ENCODE assay signal across 8 mouse cellular contexts in the genomic region with DNA sequence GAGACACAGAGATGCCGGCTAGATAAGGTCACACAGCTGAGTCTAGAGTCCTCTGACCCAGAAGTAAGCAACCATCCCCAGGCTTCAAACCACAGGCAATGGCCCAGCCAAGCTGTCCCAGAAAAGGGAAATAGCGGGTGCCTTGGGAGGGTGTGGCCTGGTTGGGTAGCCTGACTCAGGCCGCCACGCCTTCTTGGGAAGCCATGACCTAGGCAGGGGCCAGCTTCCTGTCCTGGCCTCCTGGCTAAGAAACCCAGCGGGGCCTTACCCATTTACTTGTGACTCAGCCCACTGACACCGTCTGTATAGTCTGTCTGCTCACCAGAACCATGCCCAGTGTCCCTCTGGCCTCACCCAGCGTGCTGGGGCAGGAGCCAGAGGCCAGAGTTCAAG. TPM values are rescaled to one million over a fixed set of nuclear protein-coding genes. Genes with fewer than 3 reads are reported as not detected.
DNase-seq lines count a peak whose midpoint lies in the region; ATAC-seq and TF ChIP-seq lines count a peak whose summit lies in the region.

No protein-coding gene starts in this region.

- H3K4me3 ChIP-seq in forebrain, embryonic 10.5 days: peak overlapping the region; percentile 88
- H3K4me3 ChIP-seq in forebrain, embryonic 15.5 days: no peak overlapping the region
- H3K4me3 ChIP-seq in brown adipose tissue, adult 24 weeks (ENCODE audit: insufficient read depth, low read depth, low read length): peak overlapping the region; percentile 82
- peak overlapping the region; percentile 70 for H3K4me3 ChIP-seq in kidney, adult 2 months (ENCODE audit: insufficient read depth, low read depth, low read length)
- H3K4me3 ChIP-seq in lung, embryonic 16.5 days (ENCODE audit: low read length): peak overlapping the region; percentile 53

- H3K4me1 ChIP-seq in forebrain, embryonic 10.5 days: peaks cover 51% of the 10 kb centered on the region
- H3K4me1 ChIP-seq in forebrain, embryonic 15.5 days: peaks cover 45% of the 10 kb centered on the region
- peaks cover 13% of the 10 kb centered on the region for H3K4me1 ChIP-seq in brown adipose tissue, adult 24 weeks (ENCODE audit: control insufficient read depth, insufficient read depth, insufficient read length, low read length)
- peaks cover 13% of the 10 kb centered on the region; the same call in 1 of the 2 replicates for H3K4me1 ChIP-seq in kidney, adult 2 months (ENCODE audit: control insufficient read depth, insufficient read depth, low read length)
- H3K4me1 ChIP-seq in lung, embryonic 16.5 days (replicated peaks; ENCODE audit: control insufficient read depth, insufficient read depth, low read length): peaks cover 42% of the 10 kb centered on the region

- H3K27me3 ChIP-seq in forebrain, embryonic 10.5 days (ENCODE audit: poor library complexity, severe bottlenecking): peaks cover 17% of the 10 kb centered on the region
- no peaks in the 10 kb centered on the region for H3K27me3 ChIP-seq in forebrain, embryonic 15.5 days
- H3K27me3 ChIP-seq in kidney, adult 2 months (replicated peaks; ENCODE audit: control insufficient read depth, insufficient read depth, low read length): no peaks in the 10 kb centered on the region
- no peaks in the 10 kb centered on the region for H3K27me3 ChIP-seq in lung, embryonic 16.5 days (ENCODE audit: control insufficient read depth, insufficient read depth, low read depth, low read length)

- no peak for TF ChIP-seq POLR2A in kidney, adult 2 months (IDR thresholded peaks at IDR 0.05; ENCODE audit: low read depth, low read length)

- H3K27ac ChIP-seq in forebrain, embryonic 10.5 days: peak overlapping the region; percentile 76
- H3K27ac ChIP-seq in forebrain, embryonic 15.5 days (replicated peaks): no peak overlapping the region
- H3K27ac ChIP-seq in brown adipose tissue, adult 24 weeks (replicated peaks; ENCODE audit: low read depth, low read length): peak overlapping the region; percentile 94
- peak overlapping the region; percentile 88 for H3K27ac ChIP-seq in kidney, adult 2 months (ENCODE audit: insufficient read depth, low read depth, low read length)
- peak overlapping the region; percentile 81 for H3K27ac ChIP-seq in lung, embryonic 16.5 days (ENCODE audit: low read length)

- WGBS in forebrain, embryonic 10.5 days: 73% methylated on average over 7 of the region's 7 CpGs
- WGBS in forebrain, embryonic 15.5 days: 86% methylated on average over 7 of the region's 7 CpGs
- WGBS in kidney, adult 2 months: 37% methylated on average over 7 of the region's 7 CpGs
- WGBS in lung, embryonic 16.5 days: 68% methylated on average over 7 of the region's 7 CpGs

- no peak for TF ChIP-seq CTCF in kidney, adult 2 months (conservative IDR thresholded peaks at IDR 0.05; ENCODE audit: insufficient read depth, insufficient read length, low read depth, low read length)

- DNase-seq in forebrain, embryonic 10.5 days (ENCODE audit: extremely low spot score, low spot score): no peak
- peak; percentile 90 for DNase-seq in heart, adult 8-10 months (ENCODE audit: low spot score)
- peak; percentile 88 for DNase-seq in kidney, adult 2 months
- DNase-seq in spleen, postnatal 4 days (ENCODE audit: low spot score in 2 of 2): peak; percentile 86 to 90
- DNase-seq in left cerebral cortex, adult 9 months (ENCODE audit: low spot score in 2 of 2): no peak

- no peak overlapping the region for H3K4me2 ChIP-seq in forebrain, embryonic 15.5 days (replicated peaks)
- H3K4me2 ChIP-seq in lung, embryonic 16.5 days (ENCODE audit: low read depth, low read length): peak overlapping the region; percentile 63

- ATAC-seq in forebrain, embryonic 15.5 days (replicated peaks): no peak
- ATAC-seq in lung, embryonic 16.5 days (ENCODE audit: low read depth): peak; percentile 5; the same call in 1 of the 2 replicates

- no peak overlapping the region for H3K9ac ChIP-seq in forebrain, embryonic 15.5 days (replicated peaks)
- H3K9ac ChIP-seq in lung, embryonic 16.5 days (ENCODE audit: low read length): peak overlapping the region; percentile 79

- no peaks in the 10 kb centered on the region for H3K9me3 ChIP-seq in forebrain, embryonic 10.5 days
- no peaks in the 10 kb centered on the region for H3K9me3 ChIP-seq in forebrain, embryonic 15.5 days
- H3K9me3 ChIP-seq in lung, embryonic 16.5 days (ENCODE audit: control insufficient read depth, low read length): no peaks in the 10 kb centered on the region

- peaks cover 71% of the 10 kb centered on the region for H3K36me3 ChIP-seq in forebrain, embryonic 10.5 days (replicated peaks)
- H3K36me3 ChIP-seq in forebrain, embryonic 15.5 days: peaks cover 53% of the 10 kb centered on the region
- no peaks in the 10 kb centered on the region for H3K36me3 ChIP-seq in kidney, adult 2 months (ENCODE audit: control insufficient read depth, insufficient read depth, low read length)
- H3K36me3 ChIP-seq in lung, embryonic 16.5 days (ENCODE audit: control insufficient read depth, insufficient read depth, low read length): peaks cover 18% of the 10 kb centered on the region

RNA-seq across cellular contexts. Expression of a gene that starts 1.6 kb away (rescaled TPM):
- 6.6 and 8.4 TPM in 2 replicates for polyA plus RNA-seq in forebrain, embryonic 10.5 days (2016; fragmentation: Nextera tagmentation; extraction: Ambion mirVana)
- 11.1 and 13.3 TPM in 2 replicates for polyA plus RNA-seq in forebrain, embryonic 15.5 days (2015; fragmentation: Nextera tagmentation; extraction: Ambion mirVana)
- 45.3 and 47.1 TPM in 2 replicates for polyA plus RNA-seq in brown adipose tissue, adult 24 weeks (2012; ENCODE audit: insufficient read depth, insufficient read length, missing spikeins)
- total RNA-seq in heart, adult 8-10 months (2022): 100 to 1,000 TPM; 145 to 158 (median 149) TPM
- 19.3 and 20.1 TPM in 2 replicates for polyA plus RNA-seq in kidney, adult 2 months (2012; rRNA removed)
- polyA plus RNA-seq in lung, embryonic 16.5 days (2015; fragmentation: Nextera tagmentation; extraction: Ambion mirVana): 25.3 and 25.9 TPM in 2 replicates

RNA-seq across cellular contexts. Expression of a gene that starts 4.9 kb away (rescaled TPM):
- 120 and 127 TPM in 2 replicates for polyA plus RNA-seq in forebrain, embryonic 10.5 days (2016; fragmentation: Nextera tagmentation; extraction: Ambion mirVana)
- polyA plus RNA-seq in forebrain, embryonic 15.5 days (2015; fragmentation: Nextera tagmentation; extraction: Ambion mirVana): 190 and 200 TPM in 2 replicates
- polyA plus RNA-seq in brown adipose tissue, adult 24 weeks (2012; ENCODE audit: insufficient read depth, insufficient read length, missing spikeins): 55.7 and 58.4 TPM in 2 replicates
- total RNA-seq in heart, adult 8-10 months (2022): 10 to 100 TPM; 22.8 to 26.9 (median 24.2) TPM
- 93.8 and 122 TPM in 2 replicates for polyA plus RNA-seq in kidney, adult 2 months (2012; rRNA removed)
- polyA plus RNA-seq in lung, embryonic 16.5 days (2015; fragmentation: Nextera tagmentation; extraction: Ambion mirVana): 89.1 and 92.9 TPM in 2 replicates

RNA-seq across cellular contexts. Expression of a gene that starts 16.2 kb away (rescaled TPM):
- polyA plus RNA-seq in forebrain, embryonic 10.5 days (2016; fragmentation: Nextera tagmentation; extraction: Ambion mirVana): 2.6 and 4.9 TPM in 2 replicates
- polyA plus RNA-seq in forebrain, embryonic 15.5 days (2015; fragmentation: Nextera tagmentation; extraction: Ambion mirVana): 10.6 and 14.3 TPM in 2 replicates
- polyA plus RNA-seq in brown adipose tissue, adult 24 weeks (2012; ENCODE audit: insufficient read depth, insufficient read length, missing spikeins): 59.4 and 101 TPM in 2 replicates
- total RNA-seq in heart, adult 8-10 months (2022): 10 to 100 TPM; 28.2 to 33.1 (median 31.7) TPM
- polyA plus RNA-seq in kidney, adult 2 months (2012; rRNA removed): 52.8 and 61.8 TPM in 2 replicates
- 52.3 and 61.9 TPM in 2 replicates for polyA plus RNA-seq in lung, embryonic 16.5 days (2015; fragmentation: Nextera tagmentation; extraction: Ambion mirVana)

RNA-seq across cellular contexts. Expression of a gene that starts 20.4 kb away (rescaled TPM):
- polyA plus RNA-seq in forebrain, embryonic 10.5 days (2016; fragmentation: Nextera tagmentation; extraction: Ambion mirVana): 0.19 TPM in 1 of 2 replicates, not detected in the other
- 0.33 TPM in 1 of 2 replicates, not detected in the other for polyA plus RNA-seq in forebrain, embryonic 15.5 days (2015; fragmentation: Nextera tagmentation; extraction: Ambion mirVana)
- polyA plus RNA-seq in brown adipose tissue, adult 24 weeks (2012; ENCODE audit: insufficient read depth, insufficient read length, missing spikeins): not detected in 2 replicates
- not detected for total RNA-seq in heart, adult 8-10 months (2022)
- polyA plus RNA-seq in kidney, adult 2 months (2012; rRNA removed): 0.08 and 0.13 TPM in 2 replicates
- polyA plus RNA-seq in lung, embryonic 16.5 days (2015; fragmentation: Nextera tagmentation; extraction: Ambion mirVana): 0.36 and 0.50 TPM in 2 replicates

RNA-seq across cellular contexts. Expression of a gene that starts 35.8 kb away (rescaled TPM):
- 26.8 and 27.1 TPM in 2 replicates for polyA plus RNA-seq in forebrain, embryonic 10.5 days (2016; fragmentation: Nextera tagmentation; extraction: Ambion mirVana)
- polyA plus RNA-seq in forebrain, embryonic 15.5 days (2015; fragmentation: Nextera tagmentation; extraction: Ambion mirVana): 27.6 and 29.1 TPM in 2 replicates
- 19.6 and 26.2 TPM in 2 replicates for polyA plus RNA-seq in brown adipose tissue, adult 24 weeks (2012; ENCODE audit: insufficient read depth, insufficient read length, missing spikeins)
- 10 to 100 TPM; 18.0 to 21.9 (median 19.8) TPM for total RNA-seq in heart, adult 8-10 months (2022)
- polyA plus RNA-seq in kidney, adult 2 months (2012; rRNA removed): 88.8 and 108 TPM in 2 replicates
- 18.3 and 20.8 TPM in 2 replicates for polyA plus RNA-seq in lung, embryonic 16.5 days (2015; fragmentation: Nextera tagmentation; extraction: Ambion mirVana)

Comparison
In these comparisons a context has a peak if more than half of its experiments do, and no peak if none do; other contexts are left out.
1. DNase-seq: peak in heart, adult 8-10 months (single experiment), kidney, adult 2 months (single experiment) and spleen, postnatal 4 days (2 of 2); none in forebrain, embryonic 10.5 days (single experiment) and left cerebral cortex, adult 9 months (0 of 2).